Mouse (Mus musculus) CD4-positive helper T cell, adult 2 months (primary cell): Measurements from ENCODE around the gene Bahcc1.

ENCODE experiments used
- DNase-seq: peaks from one replicate; pipeline ENCODE4 v3.0.0-alpha.2; 2012; ENCODE audit warnings: low read depth, missing footprints, low spot score

Gene Bahcc1

GRCm38 (mm10) chr11:120315832-120316689, 83.3 kb downstream of the Bahcc1 start:
- DNase-seq: peak; percentile 89

DNA sequence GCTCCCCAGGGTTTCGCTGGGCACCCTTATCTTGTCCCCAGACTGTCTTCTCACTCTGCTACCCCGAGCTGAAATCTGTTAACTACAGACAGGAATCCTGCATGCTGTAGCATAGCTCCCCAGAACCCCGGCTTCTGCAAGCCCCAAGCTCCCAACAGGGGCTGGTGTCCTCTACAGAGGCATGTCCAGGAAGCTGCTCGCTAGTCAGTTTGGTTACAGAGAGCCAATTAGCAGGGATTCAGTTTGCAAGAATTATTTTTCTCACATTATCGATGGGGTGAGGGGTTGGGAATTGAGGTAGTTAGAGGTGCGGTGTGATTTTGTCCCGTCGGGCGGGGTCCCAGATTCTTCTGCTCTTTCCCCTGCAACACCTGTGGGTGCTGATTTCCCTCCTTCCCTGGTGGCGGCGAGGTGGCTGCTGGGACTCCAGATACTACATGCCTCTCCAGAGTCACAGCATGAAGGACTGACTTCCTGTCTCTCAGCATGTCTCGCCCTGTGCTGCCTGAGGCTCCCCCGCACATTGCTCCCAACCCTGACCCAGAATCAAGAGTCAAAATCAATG, 84.0 kb downstream of the Bahcc1 start:
- peak; percentile 33 for DNase-seq

GRCm38 (mm10) chr11:120317456-120317855, 84.7 kb downstream of the Bahcc1 start:
- no peak for DNase-seq

DNA sequence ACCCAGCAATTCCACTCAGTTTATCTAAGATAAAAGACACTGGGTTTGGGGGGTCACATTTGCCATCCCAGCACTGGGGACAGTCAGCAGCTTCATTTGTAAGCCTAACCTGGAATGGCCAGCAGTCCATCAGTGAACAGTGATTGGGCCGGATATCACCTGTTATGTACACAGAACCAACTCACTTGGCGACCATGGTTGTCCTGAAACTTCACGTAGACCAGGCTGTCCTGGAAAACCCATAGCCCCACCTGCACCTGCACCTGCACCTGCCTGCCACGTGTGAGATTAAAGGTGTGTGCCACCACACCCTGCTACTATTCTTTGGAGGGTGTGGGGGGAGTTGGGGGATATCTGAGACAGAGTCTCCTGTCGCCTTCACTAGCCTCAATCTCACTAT, 86.6 kb downstream of the Bahcc1 start:
- no peak for DNase-seq

DNA sequence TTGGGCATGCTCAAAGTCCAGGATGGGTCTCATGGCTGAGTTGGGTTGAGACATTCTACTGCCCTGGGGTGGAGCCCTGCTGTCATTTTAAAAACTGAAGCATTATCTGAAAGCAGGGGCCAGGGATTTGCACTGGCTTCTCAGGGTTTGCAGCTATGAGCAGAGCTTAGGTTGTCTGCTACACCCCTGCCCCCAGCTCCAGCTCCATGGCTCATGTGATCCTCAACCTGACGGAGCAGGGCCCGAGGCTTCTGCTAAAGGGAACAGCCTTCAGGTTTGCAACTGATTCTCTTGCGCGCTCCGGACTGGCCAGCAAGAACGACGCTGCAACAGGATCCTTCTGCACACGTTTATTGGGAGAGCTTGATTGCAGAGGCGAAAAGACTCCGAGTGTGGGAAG, 87.4 kb downstream of the Bahcc1 start:
- no peak for DNase-seq

DNA sequence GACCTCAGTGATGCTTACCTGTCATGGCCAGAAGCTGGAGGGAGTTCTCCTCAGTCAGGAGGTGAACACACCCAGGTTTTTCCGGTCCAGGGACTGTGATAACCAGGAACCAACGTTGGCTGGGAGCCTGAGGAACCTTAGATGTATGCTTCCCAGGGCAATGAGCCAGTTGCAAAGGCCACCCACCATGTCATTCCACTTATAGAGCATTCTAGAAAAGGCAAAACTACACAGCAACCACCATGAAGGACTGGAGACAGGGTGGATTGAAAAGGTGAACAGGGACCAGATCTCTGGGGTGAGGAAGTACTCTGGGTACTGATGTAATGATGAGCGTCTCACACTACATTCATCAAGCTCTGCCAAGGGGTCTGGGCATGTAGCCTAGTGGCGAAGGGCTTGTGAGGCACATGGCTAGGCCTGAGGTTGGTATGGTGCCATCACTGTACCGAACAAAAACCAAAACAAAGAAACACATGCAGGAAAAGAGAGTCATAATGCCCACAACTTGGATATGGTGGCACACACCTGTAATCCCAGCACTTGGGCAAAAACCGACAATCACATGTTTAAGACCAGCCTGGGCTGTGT, 102.8 kb downstream of the Bahcc1 start:
- DNase-seq: peak; percentile 0

- peak; percentile 15 for DNase-seq
Observed at GRCm38 (mm10) chr11:120337447-120337846, 104.7 kb downstream of the Bahcc1 start.

- DNase-seq: peak; percentile 0
Observed at GRCm38 (mm10) chr11:120338786-120339185, 106.0 kb downstream of the Bahcc1 start.

DNA sequence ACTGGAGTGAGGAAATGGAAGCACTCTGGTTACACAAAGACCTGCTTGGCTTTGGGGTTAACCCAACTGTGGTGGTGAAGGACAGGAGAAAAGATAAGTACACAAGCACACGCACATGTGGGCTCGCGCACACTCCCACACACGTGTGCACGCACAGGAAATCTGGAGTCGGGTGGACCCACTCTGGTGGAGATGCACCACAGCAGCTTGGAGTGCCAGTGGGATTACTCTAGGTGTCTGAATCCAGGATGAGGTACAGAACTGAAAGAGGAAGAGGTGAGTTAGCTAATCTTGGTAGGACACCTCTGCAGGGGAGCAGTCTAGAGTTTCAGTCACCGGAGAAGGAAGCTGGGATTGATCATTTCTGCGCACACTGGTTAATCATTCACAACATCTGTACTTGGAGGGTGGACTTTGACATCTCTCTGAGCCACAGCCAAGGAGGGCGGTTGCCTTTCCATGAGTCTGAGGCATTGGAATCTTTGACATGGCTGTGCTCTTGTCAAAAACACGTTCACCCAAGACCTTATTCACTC, 107.3 kb downstream of the Bahcc1 start:
- peak; percentile 11 for DNase-seq

- DNase-seq: no peak
Observed at GRCm38 (mm10) chr11:120341661-120342060, 108.9 kb downstream of the Bahcc1 start.
